Mouse (Mus musculus) embryonic fibroblast, embryonic 13.5 days (primary cell): ENCODE measurements around the gene Gclm.

Experiments
- CTCF ChIP-seq: IDR thresholded peaks from 2 replicates; pipeline ENCODE4 v1.5.1; 2011; ENCODE audit warnings: mild to moderate bottlenecking, control low read depth, low read length, moderate library complexity, borderline replicate concordance; ENCODE audit not compliant: insufficient read depth
- POLR2A ChIP-seq: IDR thresholded peaks from 2 replicates; pipeline ENCODE4 v1.6.1; 2011; ENCODE audit warnings: low read depth, mild to moderate bottlenecking, control low read depth, low read length, moderate library complexity

GRCm38 (mm10) chr3:122304560-122304959 lies 59.2 kb downstream of the Gclm start:
- TF ChIP-seq CTCF (no peak), POLR2A (no peak)
